Mouse (Mus musculus): Measurements from ENCODE around the gene Adamtsl1. TPM values are rescaled to one million over a fixed set of nuclear protein-coding genes. Genes with fewer than 3 reads are reported as not detected.

Gene Adamtsl1
- polyA plus RNA-seq, 1 experiment from 2014 or later: 22.0 TPM

- Histone ChIP-seq H3K36me3 (no peaks in the 10 kb centered on the region), H3K27me3 (replicated peaks) (no peaks in the 10 kb centered on the region), H3K4me2 (replicated peaks) (no peak overlapping the region), H3K4me3 (no peak overlapping the region), H3K4me1 (peaks cover 1% of the 10 kb centered on the region; the same call in 1 of the 2 replicates), H3K9me3 (no peaks in the 10 kb centered on the region), H3K27ac (no peak overlapping the region), H3K9ac (no peak overlapping the region)
- WGBS: 88% methylated on average over 9 of the region's 9 CpGs
- ATAC-seq (ENCODE audit: low FRiP score, low read depth): no peak
Measured at GRCm38 (mm10) chr4:86408421-86408820, 894.4 kb downstream of the Adamtsl1 start.

- H3K4me3 ChIP-seq: no peak overlapping the region
- no peak for ATAC-seq (ENCODE audit: low FRiP score, low read depth)
- no peaks in the 10 kb centered on the region for H3K36me3 ChIP-seq
- no peak overlapping the region for H3K4me2 ChIP-seq (replicated peaks)
- H3K4me1 ChIP-seq: peaks cover 7% of the 10 kb centered on the region; the same call in 1 of the 2 replicates
- H3K27ac ChIP-seq: no peak overlapping the region
- H3K9ac ChIP-seq: no peak overlapping the region
- 95% methylated on average over 3 of the region's 3 CpGs for WGBS
- no peaks in the 10 kb centered on the region for H3K27me3 ChIP-seq (replicated peaks)
- H3K9me3 ChIP-seq: no peaks in the 10 kb centered on the region
Measured at GRCm38 (mm10) chr4:86410946-86411345, 897.0 kb downstream of the Adamtsl1 start.

GRCm38 (mm10) chr4:86413388-86413787 lies 899.4 kb downstream of the Adamtsl1 start:
- 16% methylated on average over 3 of the region's 3 CpGs for WGBS
- Histone ChIP-seq H3K4me2 (replicated peaks) (no peak overlapping the region), H3K27me3 (replicated peaks) (no peaks in the 10 kb centered on the region), H3K36me3 (no peaks in the 10 kb centered on the region), H3K9ac (no peak overlapping the region), H3K4me1 (peaks cover 14% of the 10 kb centered on the region; the same call in 1 of the 2 replicates), H3K9me3 (no peaks in the 10 kb centered on the region), H3K27ac (no peak overlapping the region), H3K4me3 (no peak overlapping the region)
- ATAC-seq (ENCODE audit: low FRiP score, low read depth): peak; percentile 81

GRCm38 (mm10) chr4:86416401-86417025 lies 902.5 kb downstream of the Adamtsl1 start:
- Histone ChIP-seq H3K4me3 (no peak overlapping the region), H3K4me1 (peaks cover 14% of the 10 kb centered on the region; the same call in 1 of the 2 replicates), H3K9me3 (no peaks in the 10 kb centered on the region), H3K27me3 (replicated peaks) (no peaks in the 10 kb centered on the region), H3K27ac (no peak overlapping the region), H3K4me2 (replicated peaks) (no peak overlapping the region), H3K9ac (no peak overlapping the region), H3K36me3 (no peaks in the 10 kb centered on the region)
- 62% methylated on average over 15 of the region's 15 CpGs for WGBS
- no peak for ATAC-seq (ENCODE audit: low FRiP score, low read depth)

GRCm38 (mm10) chr4:86422586-86422985 lies 908.6 kb downstream of the Adamtsl1 start:
- Histone ChIP-seq H3K9me3 (no peaks in the 10 kb centered on the region), H3K27ac (no peak overlapping the region), H3K36me3 (no peaks in the 10 kb centered on the region), H3K4me3 (no peak overlapping the region), H3K9ac (no peak overlapping the region), H3K27me3 (replicated peaks) (no peaks in the 10 kb centered on the region), H3K4me2 (replicated peaks) (no peak overlapping the region), H3K4me1 (no peaks in the 10 kb centered on the region)
- ATAC-seq (ENCODE audit: low FRiP score, low read depth): no peak
- WGBS: 58% methylated on average over 6 of the region's 6 CpGs

- Histone ChIP-seq H3K4me2 (replicated peaks) (no peak overlapping the region), H3K9ac (no peak overlapping the region), H3K36me3 (no peaks in the 10 kb centered on the region), H3K9me3 (no peaks in the 10 kb centered on the region), H3K27me3 (replicated peaks) (no peaks in the 10 kb centered on the region), H3K4me3 (no peak overlapping the region), H3K27ac (no peak overlapping the region), H3K4me1 (no peaks in the 10 kb centered on the region)
- 78% methylated on average over 7 of the region's 7 CpGs for WGBS
- ATAC-seq (ENCODE audit: low FRiP score, low read depth): no peak
Measured at GRCm38 (mm10) chr4:86425581-86425980, 911.6 kb downstream of the Adamtsl1 start.

GRCm38 (mm10) chr4:86426549-86426948 lies 912.6 kb downstream of the Adamtsl1 start:
- Histone ChIP-seq H3K27me3 (replicated peaks) (no peaks in the 10 kb centered on the region), H3K4me2 (replicated peaks) (no peak overlapping the region), H3K27ac (no peak overlapping the region), H3K36me3 (no peaks in the 10 kb centered on the region), H3K9ac (no peak overlapping the region), H3K9me3 (no peaks in the 10 kb centered on the region), H3K4me1 (no peaks in the 10 kb centered on the region), H3K4me3 (no peak overlapping the region)
- no peak for ATAC-seq (ENCODE audit: low FRiP score, low read depth)
- 50% methylated on average over 11 of the region's 11 CpGs for WGBS

- no peak overlapping the region for H3K27ac ChIP-seq
- H3K9ac ChIP-seq: no peak overlapping the region
- H3K9me3 ChIP-seq: no peaks in the 10 kb centered on the region
- no peaks in the 10 kb centered on the region for H3K4me1 ChIP-seq
- H3K27me3 ChIP-seq (replicated peaks): no peaks in the 10 kb centered on the region
- 80% methylated on average over 5 of the region's 5 CpGs for WGBS
- no peak overlapping the region for H3K4me2 ChIP-seq (replicated peaks)
- no peaks in the 10 kb centered on the region for H3K36me3 ChIP-seq
- H3K4me3 ChIP-seq: no peak overlapping the region
- ATAC-seq (ENCODE audit: low FRiP score, low read depth): no peak
Measured at GRCm38 (mm10) chr4:86427312-86427711, 913.3 kb downstream of the Adamtsl1 start.

- no peaks in the 10 kb centered on the region for H3K36me3 ChIP-seq
- WGBS: 93% methylated on average over 6 of the region's 6 CpGs
- H3K9ac ChIP-seq: no peak overlapping the region
Measured at GRCm38 (mm10) chr4:86428091-86428745, 914.2 kb downstream of the Adamtsl1 start.

GRCm38 (mm10) chr4:86435631-86436030 lies 921.7 kb downstream of the Adamtsl1 start:
- Histone ChIP-seq H3K27ac (no peak overlapping the region), H3K4me1 (no peaks in the 10 kb centered on the region), H3K9ac (no peak overlapping the region), H3K9me3 (no peaks in the 10 kb centered on the region), H3K4me2 (replicated peaks) (no peak overlapping the region), H3K4me3 (no peak overlapping the region), H3K27me3 (replicated peaks) (no peaks in the 10 kb centered on the region), H3K36me3 (no peaks in the 10 kb centered on the region)
- 85% methylated on average over 3 of the region's 3 CpGs for WGBS
- no peak for ATAC-seq (ENCODE audit: low FRiP score, low read depth)

More at GRCm38 (mm10) chr4:86428091-86428745, 914.2 kb downstream of the Adamtsl1 start:
- Histone ChIP-seq H3K4me2 (replicated peaks) (no peak overlapping the region), H3K27ac (no peak overlapping the region), H3K4me1 (no peaks in the 10 kb centered on the region), H3K27me3 (replicated peaks) (no peaks in the 10 kb centered on the region), H3K9me3 (no peaks in the 10 kb centered on the region), H3K4me3 (no peak overlapping the region)
- ATAC-seq (ENCODE audit: low FRiP score, low read depth): no peak

- no peak overlapping the region for H3K4me2 ChIP-seq (replicated peaks)
- no peak for ATAC-seq (ENCODE audit: low FRiP score, low read depth)
- no peak overlapping the region for H3K4me3 ChIP-seq
- no peaks in the 10 kb centered on the region for H3K27me3 ChIP-seq (replicated peaks)
- no peaks in the 10 kb centered on the region for H3K9me3 ChIP-seq
- no peak overlapping the region for H3K9ac ChIP-seq
- 87% methylated on average over 3 of the region's 3 CpGs for WGBS
- no peaks in the 10 kb centered on the region for H3K4me1 ChIP-seq
- H3K36me3 ChIP-seq: no peaks in the 10 kb centered on the region
- no peak overlapping the region for H3K27ac ChIP-seq
Measured at GRCm38 (mm10) chr4:86436336-86436735, 922.4 kb downstream of the Adamtsl1 start.

- no peak for ATAC-seq (ENCODE audit: low FRiP score, low read depth)
- Histone ChIP-seq H3K4me2 (replicated peaks) (no peak overlapping the region), H3K9me3 (no peaks in the 10 kb centered on the region), H3K27ac (no peak overlapping the region), H3K27me3 (replicated peaks) (no peaks in the 10 kb centered on the region), H3K36me3 (no peaks in the 10 kb centered on the region), H3K4me3 (no peak overlapping the region), H3K4me1 (no peaks in the 10 kb centered on the region), H3K9ac (no peak overlapping the region)
- 94% methylated on average over 3 of the region's 3 CpGs for WGBS
Measured at GRCm38 (mm10) chr4:86450468-86450867, 936.5 kb downstream of the Adamtsl1 start.

- H3K4me2 ChIP-seq (replicated peaks): no peak overlapping the region
Measured at GRCm38 (mm10) chr4:86464808-86465207, 950.8 kb downstream of the Adamtsl1 start.

More at GRCm38 (mm10) chr4:86464808-86465207, 950.8 kb downstream of the Adamtsl1 start:
- no peak for ATAC-seq (ENCODE audit: low FRiP score, low read depth)
- Histone ChIP-seq H3K9me3 (no peaks in the 10 kb centered on the region), H3K4me3 (no peak overlapping the region), H3K36me3 (no peaks in the 10 kb centered on the region), H3K27ac (no peak overlapping the region), H3K9ac (no peak overlapping the region), H3K27me3 (replicated peaks) (no peaks in the 10 kb centered on the region), H3K4me1 (no peaks in the 10 kb centered on the region)
- WGBS: 88% methylated on average over 5 of the region's 5 CpGs
